Mouse (Mus musculus) testis, adult 2 months (tissue): Measurements from ENCODE around the gene Adamtsl5. TPM values are rescaled to one million over a fixed set of nuclear protein-coding genes. Genes with fewer than 3 reads are reported as not detected.

ENCODE experiments used
- H3K27ac ChIP-seq: fragments of 200-500 bp; 2 replicates; pipeline ENCODE4 v1.5.1; 2012; ENCODE audit warnings: low read depth, low read length; ENCODE audit not compliant: control insufficient read depth, insufficient read depth
- H3K27me3 ChIP-seq: fragments of 200-500 bp; 2 replicates; pipeline ENCODE4 v1.6.1; 2012; ENCODE audit warnings: mild to moderate bottlenecking, low read length, moderate library complexity; ENCODE audit not compliant: control insufficient read depth, insufficient read depth
- H3K36me3 ChIP-seq: fragments of 200-500 bp; 2 replicates; pipeline ENCODE4 v1.6.1; 2012; ENCODE audit warnings: mild to moderate bottlenecking, low read length; ENCODE audit not compliant: control insufficient read depth, insufficient read depth
- H3K4me1 ChIP-seq: fragments of 200-500 bp; 2 replicates; pipeline ENCODE4 v1.6.1; 2012; ENCODE audit warnings: low read length; ENCODE audit not compliant: control insufficient read depth, insufficient read depth
- H3K4me3 ChIP-seq: fragments of 200-500 bp; 2 replicates; pipeline ENCODE4 v1.5.1; 2012; ENCODE audit warnings: low read depth, mild to moderate bottlenecking, low read length, moderate library complexity, mixed read lengths; ENCODE audit not compliant: control insufficient read depth
- CTCF ChIP-seq: fragments of 200-500 bp; IDR thresholded peaks from 2 replicates; pipeline ENCODE4 v1.5.1; 2012; ENCODE audit warnings: low read depth, mild to moderate bottlenecking, inconsistent platforms, low read length, moderate library complexity; ENCODE audit not compliant: control insufficient read depth, insufficient read depth, insufficient replicate concordance
- POLR2A ChIP-seq: fragments of 200-500 bp; IDR thresholded peaks from 2 replicates; pipeline ENCODE4 v1.6.1; 2012; ENCODE audit warnings: low read depth, mild to moderate bottlenecking, inconsistent platforms, low read length, moderate library complexity; ENCODE audit not compliant: control insufficient read depth
- polyA plus RNA-seq: library from polyadenylated mRNA; depleted of rRNA; stranded (reverse); fragments of >200 nt; gene quantifications from 2 replicates; pipeline ENCODE4 v1.2.3, GENCODE M21; 2012; rRNA removed

The Adamtsl5 gene
- polyA plus RNA-seq, 1 experiment: 3.3 TPM

DNA sequence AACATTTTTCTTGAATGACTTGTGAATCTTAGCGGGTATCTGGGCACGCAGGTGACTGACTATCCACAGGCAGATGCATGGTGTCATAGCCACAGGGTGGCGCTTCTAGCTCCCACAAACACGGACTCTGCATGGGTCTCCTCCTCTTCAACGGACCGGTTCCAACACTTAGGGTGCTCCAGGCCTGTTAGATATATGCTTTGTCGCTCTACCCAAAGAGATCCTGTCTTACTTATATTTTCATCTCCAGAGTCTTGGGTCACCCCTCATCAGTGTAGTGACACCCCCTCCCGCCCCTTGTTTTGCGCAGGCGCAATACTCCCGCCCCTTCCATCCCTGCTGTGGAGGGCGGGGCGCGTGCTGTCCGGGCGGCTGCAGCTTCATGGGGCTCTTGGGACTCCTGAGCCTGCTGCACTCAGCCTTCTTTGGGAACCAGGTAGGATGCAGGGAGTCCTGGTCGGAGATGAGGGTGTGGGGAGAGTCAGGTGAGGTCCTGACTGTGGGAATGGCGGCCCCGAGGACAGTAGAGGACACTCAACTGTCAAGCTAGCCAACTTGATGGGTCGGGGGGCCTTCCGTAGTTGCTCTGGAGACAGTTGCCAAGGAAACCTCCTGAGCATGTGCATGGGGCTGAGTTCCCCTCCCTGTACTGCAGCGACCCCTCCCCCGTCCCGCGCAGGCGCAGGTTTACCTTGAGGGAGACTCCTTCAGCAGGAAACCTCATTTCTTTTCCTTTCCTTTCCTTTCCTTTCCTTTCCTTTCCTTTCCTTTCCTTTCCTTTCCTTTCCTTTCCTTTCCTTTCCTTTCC, 52.4 kb downstream of the Adamtsl5 start, which contains the start of gene Apc2:
Apc2 (plus strand) TSS at position 360 of the 808 bp plus-strand sequence.
- Histone ChIP-seq H3K4me3 (peak within 1 kb of the TSS; percentile 74), H3K27me3 (no peaks in the 10 kb centered on the region), H3K4me1 (peaks cover 23% of the 10 kb centered on the region), H3K36me3 (peaks cover 1% of the 10 kb centered on the region; the same call in 1 of the 2 replicates), H3K27ac (no peak within 1 kb of the TSS)
- peak; percentile 24; the same call in 1 of the 2 replicates for TF ChIP-seq CTCF
- 0 out of 2 replicates have a peak, but pooled peaks have one; percentile 17 for TF ChIP-seq POLR2A

DNA sequence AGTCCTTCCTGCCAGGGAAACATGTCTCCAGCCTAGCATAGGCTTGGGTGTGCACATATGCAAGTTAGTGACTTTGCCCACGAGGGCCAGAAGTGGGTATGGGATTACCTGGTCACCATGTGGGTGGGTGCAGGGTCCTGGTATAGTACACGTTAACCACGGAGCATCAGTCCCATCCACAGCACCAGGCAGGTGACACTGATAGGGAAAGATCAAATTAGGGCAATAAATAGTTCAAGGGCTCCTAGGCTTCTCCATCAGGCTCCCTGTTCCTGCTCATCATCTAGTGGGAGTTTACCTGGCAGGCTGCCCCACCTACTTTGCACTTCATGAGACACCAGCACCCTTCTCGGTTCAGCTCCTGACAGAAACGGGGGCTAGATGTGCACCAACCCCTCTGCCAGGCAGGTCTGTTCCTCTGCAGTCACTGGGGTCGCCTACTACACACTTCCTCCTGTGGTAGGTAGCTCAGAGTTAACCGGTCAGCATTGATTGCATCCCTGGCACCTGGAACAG, 53.4 kb downstream of the Adamtsl5 start:
- peaks cover 1% of the 10 kb centered on the region; the same call in 1 of the 2 replicates for H3K36me3 ChIP-seq
- no peak for TF ChIP-seq CTCF
- peaks cover 23% of the 10 kb centered on the region for H3K4me1 ChIP-seq
- no peak overlapping the region for H3K27ac ChIP-seq
- H3K4me3 ChIP-seq: no peak overlapping the region
- no peaks in the 10 kb centered on the region for H3K27me3 ChIP-seq

DNA sequence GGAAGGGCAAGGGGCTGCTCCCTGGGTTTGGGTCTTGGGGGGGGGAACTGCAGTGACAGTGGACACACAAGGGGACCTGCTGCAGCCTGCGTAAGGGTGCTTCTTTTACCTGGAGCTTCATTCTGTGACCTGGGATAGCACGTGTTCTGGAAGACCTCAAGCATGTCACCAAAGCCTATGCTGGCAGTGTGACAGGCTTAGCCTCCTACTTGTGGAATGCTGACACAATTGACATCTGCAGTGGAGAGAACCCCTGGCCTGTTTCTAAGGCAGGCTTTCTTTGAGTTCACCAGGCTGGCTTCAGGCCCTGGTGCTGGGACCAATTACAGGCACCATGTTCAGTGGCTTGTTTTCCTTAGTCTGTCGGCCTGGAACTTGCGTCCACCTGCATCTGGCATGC, 53.9 kb downstream of the Adamtsl5 start:
- Histone ChIP-seq H3K27me3 (no peaks in the 10 kb centered on the region), H3K4me1 (peaks cover 19% of the 10 kb centered on the region), H3K36me3 (peaks cover 1% of the 10 kb centered on the region; the same call in 1 of the 2 replicates), H3K27ac (no peak overlapping the region), H3K4me3 (no peak overlapping the region)
- TF ChIP-seq POLR2A (0 out of 2 replicates have a peak, but pooled peaks have one; percentile 29), CTCF (no peak)

DNA sequence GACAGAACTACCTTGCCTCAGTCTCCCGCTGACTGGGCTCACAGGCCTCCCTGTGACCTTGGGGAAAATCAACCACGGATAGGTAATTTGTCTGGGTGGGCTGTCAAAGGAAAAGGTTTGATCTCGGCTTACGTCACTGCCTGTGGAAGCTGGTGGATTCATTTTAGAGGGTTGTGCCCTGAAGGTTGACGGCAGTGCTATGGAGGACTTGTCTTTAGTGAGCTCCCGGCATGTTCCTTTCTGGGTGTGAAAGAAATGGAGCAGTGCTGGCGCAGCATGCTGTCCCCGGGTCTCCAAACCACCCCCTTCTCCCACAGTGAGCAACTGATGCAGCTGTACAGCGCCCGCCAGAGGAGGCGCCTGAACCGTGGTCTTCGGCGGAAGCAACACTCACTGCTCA, 54.9 kb downstream of the Adamtsl5 start:
- peaks cover 1% of the 10 kb centered on the region; the same call in 1 of the 2 replicates for H3K36me3 ChIP-seq
- no peak for TF ChIP-seq POLR2A
- TF ChIP-seq CTCF: no peak
- no peaks in the 10 kb centered on the region for H3K27me3 ChIP-seq
- H3K4me3 ChIP-seq: peak overlapping the region; percentile 98
- peak overlapping the region; percentile 98 for H3K27ac ChIP-seq
- peaks cover 14% of the 10 kb centered on the region for H3K4me1 ChIP-seq

DNA sequence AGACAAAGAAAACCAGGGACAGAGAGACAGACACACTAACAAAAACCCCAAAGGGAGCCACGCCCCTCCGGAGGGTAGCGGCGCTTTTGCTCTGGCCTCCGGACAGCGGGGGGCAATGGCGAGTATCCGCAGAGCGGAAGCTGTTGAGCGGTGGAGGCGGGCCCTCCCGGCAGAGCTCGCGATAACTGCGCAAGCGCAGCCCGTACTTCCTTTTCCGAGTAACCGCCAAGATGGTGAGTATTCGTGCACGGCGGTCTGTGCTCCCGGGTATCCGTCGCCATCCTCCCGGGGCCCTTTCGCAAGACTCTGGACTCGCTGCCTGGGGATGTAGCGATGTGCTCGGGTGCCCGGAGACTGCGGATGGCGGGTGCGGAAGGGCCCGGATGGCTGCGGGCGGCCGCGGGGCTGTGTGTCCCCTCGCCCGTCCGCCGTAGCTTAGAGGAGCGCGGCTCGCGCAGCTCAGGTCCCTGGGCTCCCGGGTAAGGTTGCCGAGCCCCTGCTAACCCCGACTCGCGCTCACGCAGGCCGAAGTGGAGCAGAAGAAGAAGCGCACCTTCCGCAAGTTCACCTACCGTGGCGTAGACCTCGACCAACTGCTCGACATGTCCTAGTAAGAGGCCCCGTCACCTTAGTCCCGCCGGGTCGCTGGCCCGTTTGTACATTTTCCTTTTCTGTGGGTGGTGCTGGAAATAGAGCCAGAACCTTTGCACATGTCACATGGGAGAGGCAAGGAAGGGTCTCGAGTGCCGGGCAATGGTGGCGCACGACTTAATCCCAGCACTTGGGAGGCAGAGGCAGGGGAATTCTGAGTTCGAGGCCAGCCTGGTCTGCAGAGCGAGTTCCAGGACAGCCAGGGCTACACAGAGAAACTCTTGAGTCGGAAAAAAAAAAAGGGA, 55.7 kb downstream of the Adamtsl5 start, which contains the start of gene Rps15:
Rps15 (plus strand) TSS at position 203 of the 896 bp plus-strand sequence.
- TF ChIP-seq POLR2A (peak; percentile 98), CTCF (peak; percentile 46; the same call in 1 of the 2 replicates)
- peak within 1 kb of the TSS; percentile 98 for H3K27ac ChIP-seq
- H3K4me3 ChIP-seq: peak within 1 kb of the TSS; percentile 98
- no peaks in the 10 kb centered on the region for H3K27me3 ChIP-seq
- peaks cover 1% of the 10 kb centered on the region; the same call in 1 of the 2 replicates for H3K36me3 ChIP-seq
- H3K4me1 ChIP-seq: peaks cover 14% of the 10 kb centered on the region

Other genes starting within 250 kb of the Adamtsl5 start
- 13.9 and 14.0 TPM in 2 replicates for gene Sbno2, start 242.8 kb downstream of the Adamtsl5 start, polyA plus RNA-seq
- gene Stk11, start 232.6 kb downstream of the Adamtsl5 start, polyA plus RNA-seq: 215 and 222 TPM in 2 replicates
- gene Atp5d, start 209.8 kb downstream of the Adamtsl5 start, polyA plus RNA-seq: 241 and 347 TPM in 2 replicates
- 3.8 and 5.1 TPM in 2 replicates for gene Cbarp, start 207.6 kb downstream of the Adamtsl5 start, polyA plus RNA-seq
- gene Midn, start 200.1 kb downstream of the Adamtsl5 start, polyA plus RNA-seq: 70.1 and 79.2 TPM in 2 replicates
- 105 and 127 TPM in 2 replicates for gene Cirbp, start 182.4 kb downstream of the Adamtsl5 start, polyA plus RNA-seq
- gene 1600002K03Rik, start 175.5 kb downstream of the Adamtsl5 start, polyA plus RNA-seq: 7.4 and 7.9 TPM in 2 replicates
- 1.1 and 1.4 TPM in 2 replicates for gene Efna2, start 168.9 kb downstream of the Adamtsl5 start, polyA plus RNA-seq
- 282 and 295 TPM in 2 replicates for gene Mum1, start 122.0 kb downstream of the Adamtsl5 start, polyA plus RNA-seq
- 105 and 132 TPM in 2 replicates for gene Ndufs7, start 99.3 kb downstream of the Adamtsl5 start, polyA plus RNA-seq
- gene Gamt, start 87.4 kb downstream of the Adamtsl5 start, polyA plus RNA-seq: 38.5 and 39.6 TPM in 2 replicates
- 97.5 and 114 TPM in 2 replicates for gene Dazap1, start 86.9 kb downstream of the Adamtsl5 start, polyA plus RNA-seq
- gene Rps15, start 56.0 kb downstream of the Adamtsl5 start, polyA plus RNA-seq: 672 and 893 TPM in 2 replicates
- gene Apc2, start 52.4 kb downstream of the Adamtsl5 start, polyA plus RNA-seq: 1.4 and 1.8 TPM in 2 replicates
- gene 2310011J03Rik, start 27.9 kb downstream of the Adamtsl5 start, polyA plus RNA-seq: 11.3 and 13.1 TPM in 2 replicates
- gene Pcsk4, start 18.9 kb downstream of the Adamtsl5 start, polyA plus RNA-seq: 324 and 326 TPM in 2 replicates
- gene Reep6, start 18.5 kb downstream of the Adamtsl5 start, polyA plus RNA-seq: 698 and 732 TPM in 2 replicates
- gene Plk5, start 8.0 kb upstream of the Adamtsl5 start, polyA plus RNA-seq: 1.3 and 1.7 TPM in 2 replicates
- gene Mex3d, start 39.2 kb upstream of the Adamtsl5 start, polyA plus RNA-seq: 596 and 686 TPM in 2 replicates
- 135 and 153 TPM in 2 replicates for gene Mbd3, start 51.1 kb upstream of the Adamtsl5 start, polyA plus RNA-seq
- gene Uqcr11, start 58.4 kb upstream of the Adamtsl5 start, polyA plus RNA-seq: 446 and 549 TPM in 2 replicates
- 13.4 and 14.9 TPM in 2 replicates for gene Tcf3, start 85.2 kb upstream of the Adamtsl5 start, polyA plus RNA-seq
- 0.43 and 0.52 TPM in 2 replicates for gene Onecut3, start 146.4 kb upstream of the Adamtsl5 start, polyA plus RNA-seq
- gene Atp8b3, start 190.7 kb upstream of the Adamtsl5 start, polyA plus RNA-seq: 1,123 and 1,230 TPM in 2 replicates
- 201 and 214 TPM in 2 replicates for gene Rexo1, start 213.1 kb upstream of the Adamtsl5 start, polyA plus RNA-seq
- 7.5 and 7.7 TPM in 2 replicates for gene Klf16, start 228.9 kb upstream of the Adamtsl5 start, polyA plus RNA-seq
- gene Abhd17a, start 241.9 kb upstream of the Adamtsl5 start, polyA plus RNA-seq: 246 and 291 TPM in 2 replicates